Mouse (Mus musculus) megakaryocyte, adult 5-6 weeks (primary cell): Measurements from ENCODE around the gene Phf23. TPM values are rescaled to one million over a fixed set of nuclear protein-coding genes. Genes with fewer than 3 reads are reported as not detected.

Experiments used
- ATAC-seq: 2 replicates; pipeline ENCODE4 v1.8.0; 2016; ENCODE audit warnings: mild to moderate bottlenecking, inconsistent platforms; ENCODE audit not compliant: poor library complexity, severe bottlenecking
- total RNA-seq, 2 experiments: library from RNA; stranded (forward) in 1 of 2; stranded (reverse) in 1 of 2; fragments of 153-499, 151-499 nt in 1 of 2; fragments of 221-1000, 200-1000 nt in 1 of 2; gene quantifications; 2 replicates each; pipeline versions ENCODE4 v1.2.3 to v1.2.4; 2015 to 2017

Phf23 gene
- total RNA-seq, 2 experiments from 2014 or later = 37.0 to 45.8 TPM

DNA sequence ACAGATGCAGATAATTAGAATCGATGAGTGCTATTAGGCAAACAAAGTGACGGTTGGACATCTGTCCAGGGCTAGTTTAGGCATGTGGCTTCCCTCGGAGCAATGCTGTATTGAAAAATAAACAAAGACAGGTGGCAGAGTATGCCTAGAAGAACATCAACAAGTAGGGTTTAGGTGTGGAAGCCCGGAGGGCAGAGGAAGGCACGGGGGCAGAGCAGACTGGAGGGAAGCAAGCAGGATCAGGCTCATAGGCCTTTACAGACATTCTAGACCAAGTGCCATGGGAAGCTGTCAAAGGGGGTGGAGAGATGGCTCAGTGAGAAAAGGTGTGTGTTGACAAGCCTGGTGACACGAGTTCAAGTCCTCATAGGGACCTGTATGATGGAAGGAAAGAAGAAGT is 53.8 kb downstream of the Phf23 start:
- no peak for ATAC-seq

Other genes with a start within 250 kb of the Phf23 start
Only the 30 nearest of the 39 such genes appear.
- 0.32 and 0.36 TPM in 2 replicates for gene Chrnb1, start 199.8 kb upstream of the Phf23 start, total RNA-seq (2015)
- 0.16 TPM in 1 of 2 replicates, not detected in the other for gene Chrnb1, start 199.8 kb upstream of the Phf23 start, total RNA-seq (2017)
- gene Fgf11, start 193.9 kb upstream of the Phf23 start, total RNA-seq (2015) = 0.14 TPM in 1 of 2 replicates, not detected in the other
- gene Fgf11, start 193.9 kb upstream of the Phf23 start, total RNA-seq (2017) = not detected in 2 replicates
- not detected in 2 replicates for gene Tmem102, start 190.2 kb upstream of the Phf23 start, total RNA-seq (2015)
- gene Tmem102, start 190.2 kb upstream of the Phf23 start, total RNA-seq (2017) = not detected in 2 replicates
- gene Gm39566, start 180.5 kb upstream of the Phf23 start, total RNA-seq (2015) = not detected in 2 replicates
- gene Gm39566, start 180.5 kb upstream of the Phf23 start, total RNA-seq (2017) = not detected in 2 replicates
- gene Spem2, start 177.3 kb upstream of the Phf23 start, total RNA-seq (2015) = not detected in 2 replicates
- gene Spem2, start 177.3 kb upstream of the Phf23 start, total RNA-seq (2017) = not detected in 2 replicates
- gene Spem1, start 173.6 kb upstream of the Phf23 start, total RNA-seq (2015) = not detected in 2 replicates
- gene Spem1, start 173.6 kb upstream of the Phf23 start, total RNA-seq (2017) = not detected in 2 replicates
- 0.20 and 0.48 TPM in 2 replicates for gene Nlgn2, start 158.0 kb upstream of the Phf23 start, total RNA-seq (2015)
- gene Nlgn2, start 158.0 kb upstream of the Phf23 start, total RNA-seq (2017) = 0.16 and 0.88 TPM in 2 replicates
- gene Tmem256, start 157.3 kb upstream of the Phf23 start, total RNA-seq (2015) = 217 and 226 TPM in 2 replicates
- gene Tmem256, start 157.3 kb upstream of the Phf23 start, total RNA-seq (2017) = 117 and 158 TPM in 2 replicates
- gene Plscr3, start 149.4 kb upstream of the Phf23 start, total RNA-seq (2015) = 19.8 and 23.7 TPM in 2 replicates
- gene Plscr3, start 149.4 kb upstream of the Phf23 start, total RNA-seq (2017) = 10.8 and 18.1 TPM in 2 replicates
- not detected in 2 replicates for gene Tnk1, start 137.0 kb upstream of the Phf23 start, total RNA-seq (2015)
- 0.04 TPM in 1 of 2 replicates, not detected in the other for gene Tnk1, start 137.0 kb upstream of the Phf23 start, total RNA-seq (2017)
- gene Tmem95, start 117.8 kb upstream of the Phf23 start, total RNA-seq (2015) = not detected in 2 replicates
- gene Tmem95, start 117.8 kb upstream of the Phf23 start, total RNA-seq (2017) = not detected in 2 replicates
- 2.9 and 3.3 TPM in 2 replicates for gene Kctd11, start 114.4 kb upstream of the Phf23 start, total RNA-seq (2015)
- gene Kctd11, start 114.4 kb upstream of the Phf23 start, total RNA-seq (2017) = 3.0 and 3.3 TPM in 2 replicates
- 19.3 and 19.7 TPM in 2 replicates for gene Acap1, start 100.2 kb upstream of the Phf23 start, total RNA-seq (2015)
- gene Acap1, start 100.2 kb upstream of the Phf23 start, total RNA-seq (2017) = 44.4 and 53.5 TPM in 2 replicates
- 1.6 and 2.6 TPM in 2 replicates for gene 2810408A11Rik, start 94.8 kb upstream of the Phf23 start, total RNA-seq (2015)
- gene 2810408A11Rik, start 94.8 kb upstream of the Phf23 start, total RNA-seq (2017) = 1.5 and 1.8 TPM in 2 replicates
- gene Neurl4, start 94.7 kb upstream of the Phf23 start, total RNA-seq (2015) = 7.1 and 9.9 TPM in 2 replicates
- gene Neurl4, start 94.7 kb upstream of the Phf23 start, total RNA-seq (2017) = 11.9 and 18.9 TPM in 2 replicates
- 140 and 156 TPM in 2 replicates for gene Gps2, start 81.9 kb upstream of the Phf23 start, total RNA-seq (2015)
- 56.4 and 64.9 TPM in 2 replicates for gene Gps2, start 81.9 kb upstream of the Phf23 start, total RNA-seq (2017)
- 575 and 614 TPM in 2 replicates for gene Eif5a, start 73.8 kb upstream of the Phf23 start, total RNA-seq (2015)
- 561 and 596 TPM in 2 replicates for gene Eif5a, start 73.8 kb upstream of the Phf23 start, total RNA-seq (2017)
- gene Ybx2, start 60.0 kb upstream of the Phf23 start, total RNA-seq (2015) = not detected in 2 replicates
- gene Ybx2, start 60.0 kb upstream of the Phf23 start, total RNA-seq (2017) = not detected in 2 replicates
- not detected in 2 replicates for gene Slc2a4, start 47.6 kb upstream of the Phf23 start, total RNA-seq (2015)
- 0.07 TPM in 1 of 2 replicates, not detected in the other for gene Slc2a4, start 47.6 kb upstream of the Phf23 start, total RNA-seq (2017)
- not detected in 2 replicates for gene Cldn7, start 31.0 kb upstream of the Phf23 start, total RNA-seq (2015)
- gene Cldn7, start 31.0 kb upstream of the Phf23 start, total RNA-seq (2017) = not detected in 2 replicates
- 120 and 150 TPM in 2 replicates for gene Ctdnep1, start 14.6 kb upstream of the Phf23 start, total RNA-seq (2015)
- 26.6 and 27.0 TPM in 2 replicates for gene Ctdnep1, start 14.6 kb upstream of the Phf23 start, total RNA-seq (2017)
- 44.7 and 63.0 TPM in 2 replicates for gene Elp5, start 13.3 kb upstream of the Phf23 start, total RNA-seq (2015)
- gene Elp5, start 13.3 kb upstream of the Phf23 start, total RNA-seq (2017) = 35.7 and 40.5 TPM in 2 replicates
- gene Gabarap, start 4.6 kb upstream of the Phf23 start, total RNA-seq (2015) = 843 and 872 TPM in 2 replicates
- gene Gabarap, start 4.6 kb upstream of the Phf23 start, total RNA-seq (2017) = 599 and 651 TPM in 2 replicates
- 7.9 and 9.3 TPM in 2 replicates for gene Dvl2, start 4.8 kb downstream of the Phf23 start, total RNA-seq (2015)
- gene Dvl2, start 4.8 kb downstream of the Phf23 start, total RNA-seq (2017) = 12.7 and 16.9 TPM in 2 replicates
- gene Acadvl, start 19.6 kb downstream of the Phf23 start, total RNA-seq (2015) = 32.7 and 35.0 TPM in 2 replicates
- gene Acadvl, start 19.6 kb downstream of the Phf23 start, total RNA-seq (2017) = 31.7 and 37.0 TPM in 2 replicates
- 5.2 and 10.1 TPM in 2 replicates for gene Dlg4, start 21.2 kb downstream of the Phf23 start, total RNA-seq (2015)
- gene Dlg4, start 21.2 kb downstream of the Phf23 start, total RNA-seq (2017) = 1.3 and 3.7 TPM in 2 replicates
- not detected in 2 replicates for gene Asgr1, start 58.3 kb downstream of the Phf23 start, total RNA-seq (2015)
- not detected in 2 replicates for gene Asgr1, start 58.3 kb downstream of the Phf23 start, total RNA-seq (2017)
- gene Asgr2, start 96.9 kb downstream of the Phf23 start, total RNA-seq (2015) = 0.16 and 0.27 TPM in 2 replicates
- 2.1 and 3.0 TPM in 2 replicates for gene Asgr2, start 96.9 kb downstream of the Phf23 start, total RNA-seq (2017)
- 3.3 and 4.5 TPM in 2 replicates for gene Mgl2, start 134.6 kb downstream of the Phf23 start, total RNA-seq (2015)
- 3.3 and 4.5 TPM in 2 replicates for gene Mgl2, start 134.6 kb downstream of the Phf23 start, total RNA-seq (2017)
- 34.6 and 35.3 TPM in 2 replicates for gene Clec10a, start 160.4 kb downstream of the Phf23 start, total RNA-seq (2015)
- 35.5 and 36.5 TPM in 2 replicates for gene Clec10a, start 160.4 kb downstream of the Phf23 start, total RNA-seq (2017)